Comparison of ENCODE assay signal across 14 mouse cellular contexts in the genomic region with DNA sequence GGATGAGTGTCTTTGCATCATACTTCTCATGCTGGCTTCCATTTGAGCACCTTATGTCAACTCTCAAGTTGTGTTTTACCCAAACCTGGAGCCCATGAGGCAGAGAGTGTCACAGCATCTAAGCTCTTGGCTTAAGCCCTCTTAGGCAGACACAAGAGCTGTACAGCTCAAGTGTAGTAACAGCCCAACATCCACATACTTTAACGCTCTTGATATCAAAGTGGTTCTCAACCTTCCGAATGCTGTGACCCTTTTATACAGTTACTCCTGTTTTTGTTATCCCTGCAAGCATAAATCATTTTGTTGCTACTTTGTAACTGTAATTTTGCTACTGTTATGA.
DNase-seq lines count a peak whose midpoint lies in the region; ATAC-seq and TF ChIP-seq lines count a peak whose summit lies in the region.
"Had no signal": no experiment of that assay in that cellular context is flagged by ENCODE, and none has a peak within 500 bp of the region (broad histone marks: within the 10 kb centered on the region; RNA-seq: fewer than 3 reads in every experiment).

No protein-coding gene starts in this region.

- no peaks in the 10 kb centered on the region for H3K9me3 ChIP-seq in intestine, embryonic 15.5 days
- no peaks in the 10 kb centered on the region for H3K9me3 ChIP-seq in intestine, postnatal 0 days (ENCODE audit: control insufficient read depth)
- no peaks in the 10 kb centered on the region for H3K9me3 ChIP-seq in lung, embryonic 16.5 days (ENCODE audit: control insufficient read depth, low read length)
- H3K9me3 ChIP-seq in stomach, embryonic 15.5 days, result no peaks in the 10 kb centered on the region
- H3K9me3 ChIP-seq: hindbrain, embryonic 15.5 days; midbrain, embryonic 15.5 days had no signal

- H3K27me3 ChIP-seq in intestine, embryonic 15.5 days (replicated peaks), result no peaks in the 10 kb centered on the region
- no peaks in the 10 kb centered on the region for H3K27me3 ChIP-seq in intestine, postnatal 0 days (replicated peaks; ENCODE audit: control insufficient read depth, insufficient read depth, low read length)
- no peaks in the 10 kb centered on the region; the same call in 1 of the 2 replicates for H3K27me3 ChIP-seq in lung, embryonic 16.5 days (ENCODE audit: control insufficient read depth, insufficient read depth, low read depth, low read length)
- no peaks in the 10 kb centered on the region for H3K27me3 ChIP-seq in stomach, embryonic 15.5 days (replicated peaks)
- H3K27me3 ChIP-seq: hindbrain, embryonic 15.5 days; midbrain, embryonic 15.5 days had no signal

- WGBS in intestine, embryonic 15.5 days, result 95% methylated on average over 2 of the region's 2 CpGs
- WGBS in intestine, postnatal 0 days, result 93% methylated on average over 2 of the region's 2 CpGs
- 61% methylated on average over 2 of the region's 2 CpGs for WGBS in lung, embryonic 16.5 days
- 87% methylated on average over 2 of the region's 2 CpGs for WGBS in stomach, embryonic 15.5 days

- no peak for DNase-seq in gastrocnemius, adult 2 months
- no peak for DNase-seq in gastrocnemius, adult 18-20 months (ENCODE audit: low spot score)
- no peak for DNase-seq in lung, postnatal 10 days
- DNase-seq: thymus, postnatal 14 days had no signal

- peak overlapping the region; percentile 89 for H3K27ac ChIP-seq in gastrocnemius, adult 2 months
- H3K27ac ChIP-seq in intestine, embryonic 15.5 days, result peak overlapping the region; percentile 29; the same call in 1 of the 2 replicates
- H3K27ac ChIP-seq in intestine, postnatal 0 days (ENCODE audit: low read depth, low read length), result no peak overlapping the region
- peak overlapping the region; percentile 70 for H3K27ac ChIP-seq in lung, embryonic 16.5 days (ENCODE audit: low read length)
- H3K27ac ChIP-seq in stomach, embryonic 15.5 days, result peak overlapping the region; percentile 79
- H3K27ac ChIP-seq: hindbrain, embryonic 15.5 days; left cerebral cortex, adult 2 months; macrophage; midbrain, embryonic 15.5 days had no signal

- intact Hi-C loops in gastrocnemius, adult 2 months (cut with DNase I), result no loop called here

- no peak for TF ChIP-seq CTCF in gastrocnemius, adult 2 months (IDR thresholded peaks at IDR 0.05)
- TF ChIP-seq CTCF in intestine, postnatal 0 days (IDR thresholded peaks at IDR 0.05; ENCODE audit: low read depth), result no peak

- no peak overlapping the region for H3K4me2 ChIP-seq in intestine, embryonic 15.5 days (replicated peaks)
- H3K4me2 ChIP-seq in intestine, postnatal 0 days (replicated peaks; ENCODE audit: low read depth), result no peak overlapping the region
- H3K4me2 ChIP-seq in lung, embryonic 16.5 days (ENCODE audit: low read depth, low read length), result no peak overlapping the region
- H3K4me2 ChIP-seq in stomach, embryonic 15.5 days, result no peak overlapping the region
- H3K4me2 ChIP-seq: hindbrain, embryonic 15.5 days; midbrain, embryonic 15.5 days had no signal

- H3K4me3 ChIP-seq in gastrocnemius, adult 2 months, result no peak overlapping the region
- no peak overlapping the region for H3K4me3 ChIP-seq in intestine, embryonic 15.5 days (replicated peaks)
- no peak overlapping the region for H3K4me3 ChIP-seq in intestine, postnatal 0 days (ENCODE audit: low read depth, low read length)
- H3K4me3 ChIP-seq in lung, embryonic 16.5 days (ENCODE audit: low read length), result no peak overlapping the region
- H3K4me3 ChIP-seq in stomach, embryonic 15.5 days (replicated peaks), result no peak overlapping the region
- H3K4me3 ChIP-seq: hindbrain, embryonic 15.5 days; left cerebral cortex, adult 2 months; midbrain, embryonic 15.5 days had no signal

- ATAC-seq in intestine, embryonic 15.5 days, result no peak
- ATAC-seq in intestine, postnatal 0 days, result no peak
- no peak for ATAC-seq in lung, embryonic 16.5 days (ENCODE audit: low read depth)
- no peak for ATAC-seq in stomach, embryonic 15.5 days (ENCODE audit: insufficient read depth, low FRiP score, low read depth)
- no peak for ATAC-seq in frontal cortex, adult (ENCODE audit: low TSS enrichment)
- ATAC-seq: forebrain, embryonic 14.5 days; midbrain, embryonic 15.5 days had no signal

- no peak overlapping the region for H3K9ac ChIP-seq in intestine, embryonic 15.5 days
- H3K9ac ChIP-seq in intestine, postnatal 0 days (ENCODE audit: low read depth, low read length), result no peak overlapping the region
- no peak overlapping the region for H3K9ac ChIP-seq in lung, embryonic 16.5 days (ENCODE audit: low read length)
- no peak overlapping the region for H3K9ac ChIP-seq in stomach, embryonic 15.5 days
- H3K9ac ChIP-seq: hindbrain, embryonic 15.5 days; midbrain, embryonic 15.5 days had no signal

- H3K36me3 ChIP-seq in intestine, embryonic 15.5 days, result no peaks in the 10 kb centered on the region
- H3K36me3 ChIP-seq in intestine, postnatal 0 days (ENCODE audit: control insufficient read depth, insufficient read depth), result peaks cover 28% of the 10 kb centered on the region
- H3K36me3 ChIP-seq in lung, embryonic 16.5 days (ENCODE audit: control insufficient read depth, insufficient read depth, low read length), result no peaks in the 10 kb centered on the region
- no peaks in the 10 kb centered on the region for H3K36me3 ChIP-seq in stomach, embryonic 15.5 days
- H3K36me3 ChIP-seq: hindbrain, embryonic 15.5 days; midbrain, embryonic 15.5 days had no signal

- H3K4me1 ChIP-seq in intestine, embryonic 15.5 days (replicated peaks), result peaks cover 18% of the 10 kb centered on the region
- no peaks in the 10 kb centered on the region for H3K4me1 ChIP-seq in intestine, postnatal 0 days (replicated peaks; ENCODE audit: control insufficient read depth, insufficient read depth, low read length)
- H3K4me1 ChIP-seq in lung, embryonic 16.5 days (replicated peaks; ENCODE audit: control insufficient read depth, insufficient read depth, low read length), result peaks cover 31% of the 10 kb centered on the region
- peaks cover 18% of the 10 kb centered on the region for H3K4me1 ChIP-seq in stomach, embryonic 15.5 days
